Mouse (Mus musculus): Measurements from ENCODE around the gene Smarcal1. TPM values are rescaled to one million over a fixed set of nuclear protein-coding genes. Genes with fewer than 3 reads are reported as not detected.

Smarcal1 gene
- total RNA-seq (2021) = 10 to 100 TPM; 16.3 to 24.6 TPM
- long read RNA-seq, experiment 1, transcript Smarcal1-201 (17 exons, 3,059 nt) = major isoform, 6 of 9 reads
- long read RNA-seq, experiment 1, partial matches to known transcripts = 1 of 9 reads
- long read RNA-seq, experiment 1, other reads (novel, unspliced or antisense) = 2 of 9 reads
- long read RNA-seq, experiment 2, transcript Smarcal1-201 (17 exons, 3,059 nt) = major isoform, 11 of 13 reads
- long read RNA-seq, experiment 2, partial matches to known transcripts = 0 of 13 reads
- long read RNA-seq, experiment 2, other reads (novel, unspliced or antisense) = 2 of 13 reads

GRCm38 (mm10) chr1:72582947-72583731, at the start of gene Smarcal1:
Gene Smarcal1 (plus strand): TSS chr1:72583251.
- DNase-seq = peak; percentile 80

- no peak for DNase-seq
Observed at GRCm38 (mm10) chr1:72533439-72533838, 49.6 kb upstream of the Smarcal1 start.

- peak; percentile 7 for DNase-seq
Observed at GRCm38 (mm10) chr1:72535725-72536571, 47.1 kb upstream of the Smarcal1 start.

GRCm38 (mm10) chr1:72536611-72537351, 46.3 kb upstream of the Smarcal1 start, which contains the start of gene March4:
Gene March4 (minus strand): TSS chr1:72536930.
- peak; percentile 84 for DNase-seq

- no peak for DNase-seq
Observed at GRCm38 (mm10) chr1:72538266-72538665, 44.8 kb upstream of the Smarcal1 start.

GRCm38 (mm10) chr1:72550317-72550716, 32.7 kb upstream of the Smarcal1 start:
- DNase-seq = no peak

- DNase-seq = no peak
Observed at GRCm38 (mm10) chr1:72556471-72556870, 26.6 kb upstream of the Smarcal1 start.

GRCm38 (mm10) chr1:72558625-72559024, 24.4 kb upstream of the Smarcal1 start:
- DNase-seq = no peak

GRCm38 (mm10) chr1:72564334-72564962, 18.6 kb upstream of the Smarcal1 start:
- DNase-seq = no peak

GRCm38 (mm10) chr1:72567056-72567455, 16.0 kb upstream of the Smarcal1 start:
- no peak for DNase-seq

GRCm38 (mm10) chr1:72568725-72569124, 14.3 kb upstream of the Smarcal1 start:
- no peak for DNase-seq

- DNase-seq = no peak
Observed at GRCm38 (mm10) chr1:72574047-72574446, 9.0 kb upstream of the Smarcal1 start.

- no peak for DNase-seq
Observed at GRCm38 (mm10) chr1:72574608-72575007, 8.4 kb upstream of the Smarcal1 start.

GRCm38 (mm10) chr1:72575121-72575520, 7.9 kb upstream of the Smarcal1 start:
- DNase-seq = no peak

- DNase-seq = no peak
Observed at GRCm38 (mm10) chr1:72577481-72577922, 5.5 kb upstream of the Smarcal1 start.

GRCm38 (mm10) chr1:72578351-72578750, 4.7 kb upstream of the Smarcal1 start:
- DNase-seq = no peak

- DNase-seq = no peak
Observed at GRCm38 (mm10) chr1:72578806-72579205, 4.2 kb upstream of the Smarcal1 start.

GRCm38 (mm10) chr1:72583906-72584305, 855 bp downstream of the Smarcal1 start:
- no peak for DNase-seq

- no peak for DNase-seq
Observed at GRCm38 (mm10) chr1:72585971-72586875, 3.2 kb downstream of the Smarcal1 start.

GRCm38 (mm10) chr1:72587532-72587931, 4.5 kb downstream of the Smarcal1 start:
- no peak for DNase-seq

Data from gastrocnemius, postnatal 10 days (tissue).